Mouse (Mus musculus) embryo, embryonic 10.5 days (tissue): ENCODE results near the gene Prmt6.

ENCODE experiments used
- DNase-seq: peaks from one replicate; pipeline ENCODE4 v3.0.0-alpha.2; 2015; ENCODE audit warnings: low spot score

The Prmt6 gene

GRCm38 (mm10) chr3:110250839-110251700 is at the start of gene Prmt6:
Gene Prmt6, minus strand, starts transcription at chr3:110250998.
- peak; percentile 93 for DNase-seq

- DNase-seq: no peak
Measured at GRCm38 (mm10) chr3:110290485-110291045, 39.8 kb upstream of the Prmt6 start.

GRCm38 (mm10) chr3:110282651-110283050 is 31.9 kb upstream of the Prmt6 start:
- no peak for DNase-seq

- no peak for DNase-seq
Measured at GRCm38 (mm10) chr3:110267790-110268189, 17.0 kb upstream of the Prmt6 start.

- no peak for DNase-seq
Measured at GRCm38 (mm10) chr3:110253105-110253504, 2.3 kb upstream of the Prmt6 start.

GRCm38 (mm10) chr3:110249891-110250838 is 633 bp downstream of the Prmt6 start:
- peak; percentile 81 for DNase-seq

GRCm38 (mm10) chr3:110236819-110237463 is 13.9 kb downstream of the Prmt6 start:
- no peak for DNase-seq
